ENCODE assay signal across 12 mouse cellular contexts in genomic region chr5:106711220-106711726, GRCm38 (mm10). TPM values are rescaled to one million over a fixed set of nuclear protein-coding genes. Genes with fewer than 3 reads are reported as not detected.
DNase-seq lines count a peak whose midpoint lies in the region; ATAC-seq and TF ChIP-seq lines count a peak whose summit lies in the region.
"Had no signal": no experiment of that assay in that cellular context is flagged by ENCODE, and none has a peak within 500 bp of the region (broad histone marks: within the 10 kb centered on the region; RNA-seq: fewer than 3 reads in every experiment).

No protein-coding gene starts in this region.

- H3K27me3 ChIP-seq in lung, embryonic 14.5 days (ENCODE audit: insufficient read depth, low read length), result no peaks in the 10 kb centered on the region
- H3K27me3 ChIP-seq in forebrain, embryonic 12.5 days, result 0 out of 2 replicates have a peak, but pooled peaks cover 11% of the 10 kb centered on the region
- H3K27me3 ChIP-seq in liver, embryonic 14.5 days (ENCODE audit: control insufficient read depth, insufficient read depth, low read length), result no peaks in the 10 kb centered on the region

- intact Hi-C loops in left cerebral cortex, postnatal 10 days (cut with DNase I), result no loop called here

- peaks cover 11% of the 10 kb centered on the region; the same call in 1 of the 2 replicates for H3K4me1 ChIP-seq in lung, embryonic 14.5 days (ENCODE audit: insufficient read depth)
- H3K4me1 ChIP-seq in forebrain, embryonic 12.5 days, result peaks cover 16% of the 10 kb centered on the region
- peaks cover 42 to 54% of the 10 kb centered on the region in 2 experiments for H3K4me1 ChIP-seq in liver, embryonic 14.5 days (replicated peaks; ENCODE audit: control insufficient read depth in 2 of 2, insufficient read depth in 2 of 2, low read length in 1 of 2)

- peak; percentile 59; the same call in 1 of the 2 replicates for ATAC-seq in lung, embryonic 14.5 days (ENCODE audit: insufficient read depth)
- ATAC-seq in forebrain, embryonic 12.5 days (ENCODE audit: low FRiP score), result no peak; the same call in 1 of the 2 replicates
- no peak for ATAC-seq in liver, embryonic 14.5 days (ENCODE audit: insufficient read depth)
- no peak for ATAC-seq in megakaryocyte-erythroid progenitor cell, adult 5-6 weeks (replicated peaks; ENCODE audit: low FRiP score, low TSS enrichment, poor library complexity, severe bottlenecking)

- no peaks in the 10 kb centered on the region for H3K9me3 ChIP-seq in lung, embryonic 14.5 days (ENCODE audit: low read depth, low read length)
- no peaks in the 10 kb centered on the region for H3K9me3 ChIP-seq in forebrain, embryonic 12.5 days
- no peaks in the 10 kb centered on the region for H3K9me3 ChIP-seq in liver, embryonic 14.5 days (ENCODE audit: control insufficient read depth, low read length)

- H3K9ac ChIP-seq in lung, embryonic 14.5 days, result no peak overlapping the region
- no peak overlapping the region for H3K9ac ChIP-seq in forebrain, embryonic 12.5 days
- H3K9ac ChIP-seq in liver, embryonic 14.5 days (replicated peaks), result peak overlapping the region; percentile 50

- peak; percentile 65 for DNase-seq in heart, adult 11 months
- no peak for DNase-seq in heart, adult 9 months (ENCODE audit: low spot score in 2 of 2)
- DNase-seq in lung, embryonic 14.5 days, result peak; percentile 39
- no peak for DNase-seq in lung, postnatal 25 days (ENCODE audit: low spot score)
- no peak for DNase-seq in liver, embryonic 14.5 days (ENCODE audit: low read depth in 3 of 3, low spot score in 3 of 3)
- DNase-seq in left cerebral cortex, postnatal 10 days (ENCODE audit: extremely low spot score in 1 of 2, low spot score in 2 of 2), result no peak
- DNase-seq: adrenal gland, adult 8-10 months; cerebellum, adult 18-20 months; gastrocnemius, postnatal 25 days; spleen, adult 18-20 months had no signal

- no peak overlapping the region for H3K4me3 ChIP-seq in lung, embryonic 14.5 days (ENCODE audit: low read depth, low read length)
- H3K4me3 ChIP-seq in forebrain, embryonic 12.5 days (replicated peaks), result no peak overlapping the region
- no peak overlapping the region for H3K4me3 ChIP-seq in liver, embryonic 14.5 days (ENCODE audit: insufficient read depth in 1 of 2, low read depth in 2 of 2, low read length in 2 of 2)

- H3K36me3 ChIP-seq in lung, embryonic 14.5 days (ENCODE audit: insufficient read depth), result no peaks in the 10 kb centered on the region
- no peaks in the 10 kb centered on the region for H3K36me3 ChIP-seq in forebrain, embryonic 12.5 days (replicated peaks)
- H3K36me3 ChIP-seq in liver, embryonic 14.5 days (replicated peaks; ENCODE audit: control insufficient read depth, insufficient read depth, low read depth), result no peaks in the 10 kb centered on the region

- no peak for TF ChIP-seq CTCF in lung, embryonic 14.5 days (IDR thresholded peaks at IDR 0.05; ENCODE audit: low read depth)
- TF ChIP-seq CTCF in liver, embryonic 14.5 days (IDR thresholded peaks at IDR 0.05; ENCODE audit: low read depth), result no peak

- H3K27ac ChIP-seq in lung, embryonic 14.5 days (ENCODE audit: low read depth), result peak overlapping the region; percentile 48; the same call in 1 of the 2 replicates
- peak overlapping the region; percentile 33; the same call in 1 of the 2 replicates for H3K27ac ChIP-seq in forebrain, embryonic 12.5 days
- H3K27ac ChIP-seq in liver, embryonic 14.5 days, result peak overlapping the region; percentile 72

- TF ChIP-seq EP300 in liver, embryonic 14.5 days (IDR thresholded peaks at IDR 0.05; ENCODE audit: low read depth), result no peak

- H3K4me2 ChIP-seq in lung, embryonic 14.5 days, result no peak overlapping the region
- 0 out of 2 replicates have a peak overlapping the region, but pooled peaks have one; percentile 10 for H3K4me2 ChIP-seq in forebrain, embryonic 12.5 days
- peak overlapping the region; percentile 79 for H3K4me2 ChIP-seq in liver, embryonic 14.5 days (ENCODE audit: low read depth)

- WGBS in lung, embryonic 14.5 days, result 68% methylated on average over 5 of the region's 5 CpGs
- WGBS in forebrain, embryonic 12.5 days, result 65% methylated on average over 5 of the region's 5 CpGs
- 68% methylated on average over 5 of the region's 5 CpGs for WGBS in liver, embryonic 14.5 days (ENCODE audit: insufficient replicate concordance)

RNA-seq across cellular contexts. Expression of gene Zfp644, which starts 14.2 kb away (rescaled TPM):
- 89.9 and 93.2 TPM in 2 replicates for polyA plus RNA-seq in lung, embryonic 14.5 days (2014; fragmentation: Nextera tagmentation; extraction: Ambion mirVana)
- 89.9 and 90.3 TPM in 2 replicates for polyA plus RNA-seq in forebrain, embryonic 12.5 days (2016; fragmentation: Nextera tagmentation; extraction: Ambion mirVana)
- polyA plus RNA-seq in liver, embryonic 14.5 days (2012; rRNA removed), result 6.9 and 11.0 TPM in 2 replicates
- 19.4 and 21.8 TPM in 2 replicates for polyA plus RNA-seq in liver, embryonic 14.5 days (2014; fragmentation: Nextera tagmentation; extraction: Ambion mirVana)
- 96.0 and 98.1 TPM in 2 replicates for total RNA-seq in megakaryocyte-erythroid progenitor cell, adult 5-6 weeks (2014; fragmentation: Nextera tagmentation)
- total RNA-seq in megakaryocyte-erythroid progenitor cell, adult 5-6 weeks (2017), result 75.3 and 86.9 TPM in 2 replicates
- total RNA-seq in left cerebral cortex, postnatal 10 days (2021), result 10 to 100 TPM; 91.0 to 91.7 TPM

Comparison
In these comparisons a context has a peak if more than half of its experiments do, and no peak if none do; other contexts are left out.
1. DNase-seq: peak in heart, adult 11 months (single experiment) and lung, embryonic 14.5 days (single experiment); none in heart, adult 9 months (0 of 2), lung, postnatal 25 days (single experiment), liver, embryonic 14.5 days (0 of 3) and left cerebral cortex, postnatal 10 days (0 of 2).
2. Peak in every context shown above with its lines, with median percentiles within 50 percentile points of each other: H3K27ac ChIP-seq.